Mouse (Mus musculus): Measurements from ENCODE around the gene Tspan32. TPM values are rescaled to one million over a fixed set of nuclear protein-coding genes. Genes with fewer than 3 reads are reported as not detected.
A peak's percentile ranks its signal among the peaks of the same experiment; 100 is the strongest.

The Tspan32 gene
- total and polyA plus RNA-seq, 2 experiments from 2014 or later, result 0.16 to 0.40 TPM

GRCm38 (mm10) chr7:143013420-143014178, 8.8 kb downstream of the Tspan32 start:
- ATAC-seq, result peak; percentile 57
- Histone ChIP-seq H3K27ac (peak overlapping the region; percentile 48; the same call in 1 of the 2 replicates), H3K9me3 (ENCODE audit: low read length) (no peaks in the 10 kb centered on the region), H3K4me1 (ENCODE audit: insufficient read depth, low read length) (peaks cover 32% of the 10 kb centered on the region), H3K27me3 (ENCODE audit: insufficient read depth, low read length) (no peaks in the 10 kb centered on the region), H3K9ac (replicated peaks; ENCODE audit: low read length) (no peak overlapping the region), H3K4me3 (ENCODE audit: low read length) (no peak overlapping the region), H3K4me2 (ENCODE audit: low read depth, low read length) (no peak overlapping the region), H3K36me3 (ENCODE audit: insufficient read depth, low read length) (no peaks in the 10 kb centered on the region)
- no peak for TF ChIP-seq CTCF (IDR thresholded peaks at IDR 0.05; ENCODE audit: low read depth)
- 58% methylated on average over 8 of the region's 8 CpGs for WGBS
- peak; percentile 63 for DNase-seq (ENCODE audit: low spot score)

DNA sequence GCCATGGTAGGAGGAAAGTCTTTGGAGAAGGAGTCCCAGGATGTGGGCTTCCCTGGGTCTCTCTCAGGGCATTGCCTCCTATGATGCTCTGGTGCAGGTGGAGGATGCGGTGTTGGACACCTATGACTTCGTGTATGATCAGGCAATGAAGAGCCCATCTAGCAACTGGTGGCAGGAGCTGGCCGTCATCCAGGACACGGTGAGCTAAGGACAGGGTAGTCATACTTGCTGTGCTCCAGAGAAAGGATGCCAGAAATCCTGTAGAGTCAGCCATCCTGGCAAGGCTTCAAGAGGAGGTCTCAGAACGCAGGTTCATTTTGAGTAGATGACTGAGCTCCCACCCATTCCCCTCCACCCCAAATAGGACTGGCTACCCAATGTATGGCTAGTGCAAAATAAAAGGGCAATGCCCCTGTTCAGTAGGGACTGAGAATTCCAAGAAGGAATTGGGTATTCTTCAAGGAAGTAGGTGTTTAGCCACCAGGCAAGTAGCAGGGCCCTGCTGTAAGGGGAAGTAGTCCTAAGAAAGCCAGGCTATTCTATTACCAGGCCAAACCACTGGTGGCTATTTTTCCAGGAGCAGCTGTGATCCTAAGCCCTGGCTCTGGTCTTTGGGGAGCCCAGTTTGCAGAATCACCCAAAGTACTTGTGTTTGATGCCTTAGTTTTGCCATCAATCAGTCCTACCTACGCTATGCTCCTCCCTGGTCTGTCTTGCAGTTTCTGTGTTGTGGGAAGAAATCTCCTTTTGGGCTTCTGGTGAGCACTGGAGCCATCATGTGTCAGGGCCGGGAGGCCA, 10.2 kb downstream of the Tspan32 start:
- H3K4me2 ChIP-seq (ENCODE audit: low read depth, low read length), result no peak overlapping the region
- no peak overlapping the region for H3K9ac ChIP-seq (replicated peaks; ENCODE audit: low read length)
- H3K4me1 ChIP-seq (ENCODE audit: insufficient read depth, low read length), result peaks cover 26% of the 10 kb centered on the region
- no peaks in the 10 kb centered on the region for H3K27me3 ChIP-seq (ENCODE audit: insufficient read depth, low read length)
- no peaks in the 10 kb centered on the region for H3K9me3 ChIP-seq (ENCODE audit: low read length)
- 65% methylated on average over 7 of the region's 7 CpGs for WGBS
- H3K4me3 ChIP-seq (ENCODE audit: low read length), result no peak overlapping the region
- TF ChIP-seq CTCF (IDR thresholded peaks at IDR 0.05; ENCODE audit: low read depth), result no peak
- H3K36me3 ChIP-seq (ENCODE audit: insufficient read depth, low read length), result no peaks in the 10 kb centered on the region
- ATAC-seq (no peak), DNase-seq (ENCODE audit: low spot score) (no peak)
- H3K27ac ChIP-seq, result no peak overlapping the region

DNA sequence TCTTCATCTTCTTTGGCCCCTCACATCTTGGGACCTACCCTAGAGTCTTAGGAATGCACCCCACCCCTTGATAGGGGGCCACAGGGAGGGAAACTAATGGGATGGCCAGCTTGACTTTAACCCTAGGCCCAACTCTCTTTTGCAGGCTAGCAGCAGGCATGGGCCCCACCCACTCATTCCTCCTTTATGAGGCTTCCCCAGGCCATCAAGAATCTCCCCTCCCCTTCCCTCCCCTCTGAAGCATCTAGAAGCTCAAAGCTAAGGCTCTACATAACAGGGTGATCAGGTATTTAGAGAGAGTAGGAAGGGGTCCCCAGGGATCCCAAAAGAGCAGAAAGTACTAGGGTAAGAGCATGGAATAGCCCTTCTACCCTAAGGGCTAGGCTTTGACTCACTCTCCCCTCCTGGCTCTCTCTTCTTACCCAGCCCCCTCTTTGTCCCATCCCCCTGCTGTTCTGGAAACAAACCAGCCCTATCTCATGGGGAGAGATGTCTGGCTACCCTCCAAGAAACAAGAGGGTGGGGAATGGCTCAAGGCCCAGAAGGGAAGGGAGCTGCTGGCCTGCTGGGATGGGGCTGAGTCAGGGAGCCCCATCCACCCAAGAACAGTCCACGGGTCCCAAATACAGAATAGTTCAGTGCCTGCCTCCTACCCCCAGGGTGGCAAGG, 11.0 kb downstream of the Tspan32 start:
- no peak for TF ChIP-seq CTCF (IDR thresholded peaks at IDR 0.05; ENCODE audit: low read depth)
- 13% methylated on average over 1 of the region's 1 CpGs for WGBS
- Histone ChIP-seq H3K9ac (replicated peaks; ENCODE audit: low read length) (no peak overlapping the region), H3K4me1 (ENCODE audit: insufficient read depth, low read length) (peaks cover 26% of the 10 kb centered on the region), H3K9me3 (ENCODE audit: low read length) (no peaks in the 10 kb centered on the region), H3K27me3 (ENCODE audit: insufficient read depth, low read length) (no peaks in the 10 kb centered on the region), H3K27ac (0 out of 2 replicates have a peak overlapping the region, but pooled peaks have one; percentile 13), H3K4me2 (ENCODE audit: low read depth, low read length) (no peak overlapping the region), H3K36me3 (ENCODE audit: insufficient read depth, low read length) (no peaks in the 10 kb centered on the region), H3K4me3 (ENCODE audit: low read length) (no peak overlapping the region)
- DNase-seq (ENCODE audit: low spot score), result peak; percentile 69
- peak; percentile 55; the same call in 1 of the 2 replicates for ATAC-seq

DNA sequence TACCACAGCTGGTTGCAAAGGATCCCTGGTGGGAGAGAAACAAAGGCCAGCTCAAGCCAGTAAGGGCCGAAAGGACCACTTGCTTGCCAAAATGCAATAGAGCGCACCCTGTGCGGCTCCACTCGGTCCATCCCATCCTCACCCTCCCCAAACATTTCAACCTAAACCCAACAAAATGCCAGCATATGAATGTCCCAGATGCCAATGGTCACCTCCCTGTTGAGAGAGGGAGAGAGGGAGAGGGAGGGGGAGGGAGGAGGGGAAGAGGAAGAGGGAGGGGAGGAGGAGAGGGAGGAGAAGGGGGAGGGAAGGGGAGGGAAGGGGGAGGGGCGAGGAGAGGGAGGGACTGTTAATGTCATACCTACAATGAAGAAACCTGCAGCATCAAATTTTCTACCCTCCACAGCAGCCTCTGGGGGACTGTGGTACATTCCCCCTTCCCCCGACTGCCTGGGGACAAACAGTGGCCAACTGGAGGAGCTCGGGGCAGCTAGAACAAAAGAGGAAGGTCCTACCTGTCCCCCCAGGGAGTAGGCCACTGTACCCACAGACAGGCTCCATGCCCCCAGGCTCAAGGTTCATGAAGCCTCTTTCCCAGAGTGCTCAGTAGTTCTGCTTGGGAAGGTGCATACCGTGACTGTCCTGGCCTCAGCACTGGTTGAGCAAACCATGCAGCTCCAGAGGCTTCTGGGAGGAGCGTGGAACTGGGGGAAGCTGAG, 11.7 kb downstream of the Tspan32 start:
- Histone ChIP-seq H3K9ac (replicated peaks; ENCODE audit: low read length) (no peak overlapping the region), H3K4me2 (ENCODE audit: low read depth, low read length) (no peak overlapping the region), H3K36me3 (ENCODE audit: insufficient read depth, low read length) (no peaks in the 10 kb centered on the region), H3K27me3 (ENCODE audit: insufficient read depth, low read length) (no peaks in the 10 kb centered on the region), H3K27ac (peak overlapping the region; percentile 13; the same call in 1 of the 2 replicates), H3K4me3 (ENCODE audit: low read length) (no peak overlapping the region), H3K9me3 (ENCODE audit: low read length) (no peaks in the 10 kb centered on the region), H3K4me1 (ENCODE audit: insufficient read depth, low read length) (peaks cover 26% of the 10 kb centered on the region)
- peak; percentile 24; the same call in 1 of the 2 replicates for ATAC-seq
- no peak for TF ChIP-seq CTCF (IDR thresholded peaks at IDR 0.05; ENCODE audit: low read depth)
- DNase-seq (ENCODE audit: low spot score), result no peak
- WGBS, result 39% methylated on average over 9 of the region's 9 CpGs

DNA sequence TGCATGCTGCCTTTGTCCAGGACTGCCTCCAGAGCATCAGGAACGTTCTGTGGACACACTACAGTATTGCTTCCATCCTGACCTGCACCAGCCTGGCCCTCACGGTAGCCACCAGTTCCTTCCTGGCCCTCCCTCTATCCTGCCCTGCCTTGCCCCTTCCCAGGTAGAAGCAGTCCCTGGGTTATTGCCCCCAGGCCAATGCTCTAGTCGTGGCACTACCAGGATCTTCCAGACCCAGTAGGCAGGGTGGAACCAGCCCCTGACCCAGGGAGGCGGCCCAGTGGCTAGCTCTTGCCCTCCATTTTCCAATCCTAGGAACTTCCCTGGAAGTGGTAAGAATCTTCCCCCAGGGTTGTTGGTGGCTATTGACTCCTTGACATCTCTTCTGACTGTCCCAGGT, 12.3 kb downstream of the Tspan32 start:
- peaks cover 23% of the 10 kb centered on the region for H3K4me1 ChIP-seq (ENCODE audit: insufficient read depth, low read length)
- no peak overlapping the region for H3K4me3 ChIP-seq (ENCODE audit: low read length)
- H3K4me2 ChIP-seq (ENCODE audit: low read depth, low read length), result no peak overlapping the region
- H3K9ac ChIP-seq (replicated peaks; ENCODE audit: low read length), result no peak overlapping the region
- no peak for TF ChIP-seq CTCF (IDR thresholded peaks at IDR 0.05; ENCODE audit: low read depth)
- H3K36me3 ChIP-seq (ENCODE audit: insufficient read depth, low read length), result no peaks in the 10 kb centered on the region
- WGBS, result 69% methylated on average over 4 of the region's 4 CpGs
- H3K27ac ChIP-seq, result no peak overlapping the region; the same call in 1 of the 2 replicates
- no peak for ATAC-seq
- H3K9me3 ChIP-seq (ENCODE audit: low read length), result no peaks in the 10 kb centered on the region
- H3K27me3 ChIP-seq (ENCODE audit: insufficient read depth, low read length), result no peaks in the 10 kb centered on the region
- no peak for DNase-seq (ENCODE audit: low spot score)

GRCm38 (mm10) chr7:143020040-143020439, 15.2 kb downstream of the Tspan32 start:
- peaks cover 1% of the 10 kb centered on the region; the same call in 1 of the 2 replicates for H3K36me3 ChIP-seq (ENCODE audit: insufficient read depth, low read length)
- H3K27me3 ChIP-seq (ENCODE audit: insufficient read depth, low read length), result no peaks in the 10 kb centered on the region
- no peak overlapping the region for H3K9ac ChIP-seq (replicated peaks; ENCODE audit: low read length)
- H3K4me1 ChIP-seq (ENCODE audit: insufficient read depth, low read length), result peaks cover 13% of the 10 kb centered on the region; the same call in 1 of the 2 replicates
- H3K27ac ChIP-seq, result no peak overlapping the region
- DNase-seq (ENCODE audit: low spot score) (no peak), ATAC-seq (no peak; the same call in 1 of the 2 replicates)
- no peak for TF ChIP-seq CTCF (IDR thresholded peaks at IDR 0.05; ENCODE audit: low read depth)
- no peak overlapping the region for H3K4me3 ChIP-seq (ENCODE audit: low read length)
- no peaks in the 10 kb centered on the region for H3K9me3 ChIP-seq (ENCODE audit: low read length)
- H3K4me2 ChIP-seq (ENCODE audit: low read depth, low read length), result no peak overlapping the region
